Mouse (Mus musculus) stomach, embryonic 14.5 days (tissue): ENCODE measurements around the gene Plek. TPM values are rescaled to one million over a fixed set of nuclear protein-coding genes. Genes with fewer than 3 reads are reported as not detected.

Source experiments
- polyA plus RNA-seq: library from polyadenylated mRNA; unstranded; fragments of >200 nt; fragmentation: Nextera tagmentation; extraction: Ambion mirVana; gene quantifications from 2 replicates; pipeline ENCODE4 v1.2.1, GENCODE M21; 2014

The Plek gene
- polyA plus RNA-seq, 1 experiment from 2014 or later: 2.9 TPM

Other genes starting within 250 kb of the Plek start
- 2.3 and 2.9 TPM in 2 replicates for gene Fbxo48, start 101.0 kb downstream of the Plek start, polyA plus RNA-seq
- gene Cnrip1, start 795 bp downstream of the Plek start, polyA plus RNA-seq: 38.6 and 43.3 TPM in 2 replicates
- gene Ppp3r1, start 106.9 kb upstream of the Plek start, polyA plus RNA-seq: 83.9 and 97.0 TPM in 2 replicates
- gene Wdr92, start 129.7 kb upstream of the Plek start, polyA plus RNA-seq: 26.1 and 29.4 TPM in 2 replicates
- 72.7 and 76.4 TPM in 2 replicates for gene Pno1, start 159.2 kb upstream of the Plek start, polyA plus RNA-seq
- gene C1d, start 205.2 kb upstream of the Plek start, polyA plus RNA-seq: 120 and 125 TPM in 2 replicates